Mouse (Mus musculus): ENCODE data around the gene B230104I21Rik. TPM values are rescaled to one million over a fixed set of nuclear protein-coding genes. Genes with fewer than 3 reads are reported as not detected.

Gene B230104I21Rik
- total RNA-seq, 2 experiments from 2014 or later = not detected

DNA sequence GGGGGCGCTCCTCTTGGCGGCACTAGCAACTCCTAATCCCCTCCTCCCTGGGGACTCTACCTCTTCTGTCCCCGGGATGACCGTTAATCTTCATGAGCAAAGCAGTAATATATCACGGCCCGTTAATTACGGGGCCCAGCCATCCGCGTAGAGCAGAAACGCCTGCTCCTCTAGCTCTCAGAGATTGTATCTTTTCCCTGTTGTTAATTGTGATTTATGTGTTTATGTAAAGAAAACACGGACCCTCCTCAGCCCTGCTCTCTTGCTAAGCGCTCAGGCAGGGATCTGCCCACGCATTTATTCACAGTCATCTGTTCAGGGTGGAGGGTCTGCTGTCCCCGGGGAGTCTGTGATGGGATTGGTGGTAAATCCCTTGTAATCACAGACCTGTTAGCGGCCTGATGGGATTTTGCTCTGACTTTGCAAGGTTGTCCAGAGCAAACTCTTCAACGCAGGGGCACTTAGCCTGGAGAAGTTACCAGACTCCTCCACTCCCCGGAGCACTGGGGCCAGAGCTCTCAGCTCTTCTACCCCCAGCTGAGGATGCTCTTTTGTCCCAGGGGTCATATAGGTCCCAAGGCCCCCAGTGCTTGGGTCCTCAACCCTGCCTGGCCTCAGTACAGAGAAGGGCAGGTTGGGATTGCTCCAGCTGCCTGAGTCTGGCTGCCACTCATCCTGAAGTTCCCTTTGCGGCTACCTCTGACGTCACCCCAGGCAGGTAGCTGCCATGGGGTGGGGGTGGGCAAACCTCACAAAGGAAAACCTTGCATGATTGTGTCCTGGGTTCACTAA is 11.0 kb downstream of the B230104I21Rik start:
- DNase-seq = no peak

DNA sequence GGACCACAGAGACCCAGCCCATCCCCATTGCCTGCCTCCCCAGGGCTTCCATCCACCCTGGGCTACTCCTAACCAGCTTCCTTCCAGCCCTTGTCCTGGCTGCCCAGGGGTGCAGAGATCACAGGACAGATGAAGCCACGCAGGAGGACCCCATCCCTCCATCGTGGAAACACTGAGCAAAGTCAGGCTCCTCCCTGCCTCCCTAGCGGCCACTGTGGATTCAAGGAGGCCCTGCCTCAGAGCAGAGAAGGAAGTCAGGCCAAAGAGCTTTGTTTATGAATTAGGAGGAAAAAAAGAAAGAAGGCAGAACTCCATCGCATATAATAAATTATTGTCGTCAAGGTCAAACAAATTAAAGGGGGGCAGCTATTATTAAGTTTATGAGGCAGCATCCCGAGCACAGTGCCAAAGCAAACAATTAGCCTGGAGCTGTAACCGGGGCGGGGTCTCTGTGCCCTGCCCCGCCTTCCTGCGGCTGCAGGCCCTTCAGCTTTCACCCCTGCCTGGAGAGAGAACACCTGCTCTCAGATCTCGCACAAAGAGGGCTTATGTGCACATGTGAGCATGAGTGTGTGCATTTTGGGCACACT is 12.4 kb downstream of the B230104I21Rik start:
- intact Hi-C loops (cut with DNase I; ENCODE audit: low total_unique reads) = no loop called here
- DNase-seq = no peak

More for the DNA sequence above, 11.0 kb downstream of the B230104I21Rik start:
- intact Hi-C loops (cut with DNase I; ENCODE audit: low total_unique reads) = no loop called here

DNA sequence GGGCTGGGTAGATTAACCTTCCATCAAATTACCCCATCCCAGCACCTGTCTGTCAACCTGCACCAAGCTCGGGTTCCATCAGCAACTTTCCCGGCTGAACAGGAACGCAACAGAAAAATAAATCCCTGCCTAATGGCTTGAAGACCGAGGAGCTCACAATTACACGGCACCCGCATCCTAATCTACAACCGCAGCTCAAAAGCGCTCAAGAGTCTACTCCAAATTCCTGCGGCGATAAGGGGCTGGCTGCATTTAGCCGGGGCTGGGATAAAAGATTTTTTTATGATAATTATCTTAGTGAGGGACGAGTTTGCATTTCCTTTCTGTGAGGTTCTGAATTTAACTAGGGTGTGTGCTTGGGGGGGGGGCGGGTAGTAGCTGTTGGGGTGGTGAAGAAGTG is 16.3 kb downstream of the B230104I21Rik start:
- DNase-seq = no peak
- intact Hi-C loops (cut with DNase I; ENCODE audit: low total_unique reads) = no loop called here

GRCm38 (mm10) chr4:154355408-154355807 is 19.5 kb downstream of the B230104I21Rik start:
- no peak for DNase-seq
- intact Hi-C loops (cut with DNase I; ENCODE audit: low total_unique reads) = no loop called here

DNA sequence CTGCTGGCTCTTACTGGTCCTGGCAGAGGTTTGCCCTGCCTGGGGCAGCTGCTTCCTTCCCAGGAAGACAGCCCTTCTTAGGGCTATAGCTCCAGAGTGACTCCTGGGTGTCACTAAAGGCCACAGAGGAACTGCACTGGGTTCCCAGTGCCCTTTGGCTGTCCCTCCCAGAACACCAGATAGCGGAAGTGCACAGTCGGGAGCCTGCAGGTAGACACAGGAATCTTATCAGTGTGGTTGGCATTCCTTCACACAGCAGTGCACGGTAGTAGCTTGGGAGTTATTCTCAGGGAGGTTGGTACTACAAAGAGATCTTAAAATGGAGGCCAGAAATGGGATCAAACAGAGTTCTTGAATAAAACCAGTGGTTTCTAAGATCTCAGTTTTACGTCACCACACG is 22.4 kb downstream of the B230104I21Rik start:
- intact Hi-C loops (cut with DNase I; ENCODE audit: low total_unique reads) = no loop called here

DNA sequence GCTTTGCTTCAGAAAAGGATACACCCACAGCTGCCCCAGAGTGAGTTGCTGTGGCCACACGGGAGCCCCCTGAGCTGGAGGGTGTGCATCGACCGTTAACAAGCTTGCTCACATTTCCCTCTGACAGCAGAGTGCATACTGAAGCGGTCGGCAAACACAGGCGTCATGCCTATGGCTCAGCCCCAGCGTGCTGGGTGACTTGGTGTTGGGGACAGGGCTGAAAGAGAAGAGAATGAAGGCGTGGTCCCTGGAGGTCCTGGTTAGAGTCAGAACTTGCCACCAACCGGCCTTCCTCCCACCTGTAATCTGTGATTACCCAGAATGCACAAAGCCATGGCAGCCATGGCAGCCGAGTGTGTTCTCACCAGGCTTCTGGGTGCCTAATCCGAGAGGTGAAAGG is 22.9 kb downstream of the B230104I21Rik start:
- DNase-seq = no peak
- intact Hi-C loops (cut with DNase I; ENCODE audit: low total_unique reads) = no loop called here

More for the DNA sequence above, 22.4 kb downstream of the B230104I21Rik start:
- no peak for DNase-seq

GRCm38 (mm10) chr4:154359762-154360300 is 23.9 kb downstream of the B230104I21Rik start:
- DNase-seq = no peak
- intact Hi-C loops (cut with DNase I; ENCODE audit: low total_unique reads) = no loop called here

GRCm38 (mm10) chr4:154360441-154360840 is 24.5 kb downstream of the B230104I21Rik start:
- no peak for DNase-seq
- intact Hi-C loops (cut with DNase I; ENCODE audit: low total_unique reads) = no loop called here

DNA sequence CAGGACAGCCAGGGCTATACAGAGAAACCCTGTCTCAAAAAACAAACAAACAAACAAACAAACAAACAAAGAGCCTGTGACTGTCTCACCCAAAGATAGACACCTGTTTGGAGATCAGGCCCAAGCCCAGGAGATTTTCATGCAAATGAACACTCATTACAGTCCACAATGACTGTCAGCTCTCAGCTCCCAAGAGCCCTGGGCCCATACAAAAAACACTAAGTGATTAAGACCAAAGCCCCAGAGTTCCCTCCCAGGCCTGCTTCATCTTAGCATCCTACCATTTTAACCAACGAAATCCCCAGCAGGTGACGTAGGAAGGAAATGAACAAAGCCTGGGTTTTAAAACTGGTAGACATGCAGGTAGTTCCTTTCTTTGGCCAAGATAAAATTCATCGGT is 24.9 kb downstream of the B230104I21Rik start:
- intact Hi-C loops (cut with DNase I; ENCODE audit: low total_unique reads) = no loop called here

DNA sequence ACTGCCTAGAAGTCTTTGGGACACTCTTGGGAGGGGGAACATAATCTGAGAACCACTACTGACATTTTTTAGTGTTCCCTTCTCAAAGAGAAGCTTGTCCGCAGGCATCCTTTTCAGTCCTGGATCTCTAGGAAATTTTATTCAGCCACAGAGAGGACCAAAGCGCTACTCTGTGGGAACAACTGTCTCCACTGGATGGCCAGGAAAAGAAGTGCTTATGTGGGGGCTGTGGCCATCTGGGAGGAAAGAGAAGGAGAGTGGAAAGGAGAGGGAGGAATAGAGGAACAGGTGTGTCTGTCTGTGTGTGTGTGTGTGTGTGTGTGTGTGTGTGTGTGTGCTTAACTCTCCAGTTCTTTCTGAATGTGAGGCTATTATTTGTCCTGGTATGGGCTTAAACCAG is 28.8 kb downstream of the B230104I21Rik start:
- no peak for DNase-seq
- intact Hi-C loops (cut with DNase I; ENCODE audit: low total_unique reads) = no loop called here

More for the DNA sequence above, 24.9 kb downstream of the B230104I21Rik start:
- no peak for DNase-seq

DNA sequence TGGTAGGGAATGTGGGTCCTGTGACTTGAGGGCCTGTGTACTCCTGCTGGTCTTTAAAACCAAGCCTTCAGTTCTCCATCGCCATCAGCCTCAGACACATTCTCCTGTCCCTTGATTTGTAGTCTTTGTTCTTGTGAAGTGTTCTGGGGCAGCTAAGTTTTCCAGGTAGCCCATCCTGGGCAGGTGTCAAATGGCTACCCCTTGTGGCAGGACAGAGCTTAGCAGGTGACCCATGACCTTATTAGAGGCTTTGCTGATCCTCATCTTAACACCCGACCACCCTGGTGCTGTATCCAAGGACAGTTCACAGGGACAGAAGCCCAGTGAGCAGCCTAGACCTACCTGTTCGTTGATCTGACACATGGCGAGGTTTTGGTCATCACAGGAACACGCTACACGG is 30.9 kb downstream of the B230104I21Rik start:
- intact Hi-C loops (cut with DNase I; ENCODE audit: low total_unique reads) = no loop called here
- no peak for DNase-seq

DNA sequence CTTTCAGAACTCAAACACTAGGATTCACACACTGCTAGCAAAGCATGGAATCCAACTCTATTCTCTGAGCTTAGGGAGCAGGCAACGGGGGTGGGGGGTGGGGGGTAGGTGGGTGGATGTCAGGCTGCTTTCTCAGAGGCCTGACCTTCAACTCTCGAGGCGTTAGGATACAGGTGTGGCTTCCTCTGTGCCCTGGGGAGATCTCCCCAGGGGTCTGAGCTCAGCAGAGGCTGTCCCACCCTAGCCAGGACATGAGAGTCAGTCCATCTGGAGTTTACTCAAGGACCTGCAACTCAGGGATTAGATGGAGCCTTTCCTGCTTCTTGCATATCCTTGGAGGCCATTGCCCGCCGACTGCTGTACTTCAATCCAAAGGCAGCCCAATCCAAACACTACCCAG is 33.2 kb downstream of the B230104I21Rik start:
- intact Hi-C loops (cut with DNase I; ENCODE audit: low total_unique reads) = no loop called here
- DNase-seq = no peak

DNA sequence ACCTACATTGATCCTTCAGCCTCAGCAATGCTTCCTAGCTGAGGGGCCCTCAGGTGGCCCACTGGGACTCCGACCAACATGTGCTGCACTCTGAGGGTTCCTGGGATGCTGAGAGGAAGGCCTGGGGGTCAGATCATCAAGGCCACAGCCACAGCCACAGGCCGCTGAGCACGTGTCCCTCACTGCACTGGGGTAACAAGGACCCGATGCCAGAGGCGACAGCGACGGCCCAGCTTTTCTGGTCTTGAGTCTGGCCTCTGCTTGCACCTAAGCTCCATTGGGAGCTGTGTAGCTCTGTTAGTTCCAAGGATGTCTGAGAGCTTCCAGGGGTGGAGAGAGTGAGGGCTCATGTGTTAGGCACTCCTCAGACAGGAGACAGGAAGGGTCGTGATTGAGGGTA is 34.9 kb downstream of the B230104I21Rik start:
- intact Hi-C loops (cut with DNase I; ENCODE audit: low total_unique reads) = no loop called here
- no peak for DNase-seq

DNA sequence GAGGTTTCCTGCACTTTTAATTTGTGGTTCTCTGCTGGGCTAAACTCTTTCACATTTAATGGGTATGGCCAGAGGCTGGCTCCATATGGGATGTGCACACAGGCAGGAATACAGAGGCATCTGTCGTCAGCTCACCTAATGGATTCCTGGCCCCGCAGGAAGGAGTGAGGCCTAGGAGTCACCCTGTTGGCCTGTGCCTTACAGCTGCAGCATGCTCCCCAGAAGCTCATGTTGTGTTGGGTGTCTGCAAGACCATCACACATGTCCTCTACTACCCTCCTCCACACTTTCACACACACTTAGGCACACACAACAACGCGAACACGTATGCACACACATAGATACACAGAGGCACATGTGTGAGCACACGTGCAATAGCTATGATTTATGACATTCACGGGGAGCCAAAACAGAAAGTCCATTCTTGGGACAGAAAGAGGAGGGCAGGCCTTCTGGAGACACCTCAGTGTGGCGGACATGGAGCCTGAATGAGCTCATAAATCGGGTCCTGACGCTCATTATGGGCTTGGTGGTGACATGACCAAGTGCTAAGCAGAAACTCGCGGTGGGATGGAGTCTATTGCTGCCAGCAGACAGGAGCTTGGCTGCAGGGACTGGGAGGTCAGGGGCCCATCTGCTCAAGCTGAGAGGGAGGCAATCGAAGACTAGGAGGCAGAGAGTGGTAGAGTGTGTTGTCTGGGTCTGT is 35.8 kb downstream of the B230104I21Rik start:
- DNase-seq = no peak
- intact Hi-C loops (cut with DNase I; ENCODE audit: low total_unique reads) = no loop called here

- no peak for DNase-seq
- intact Hi-C loops (cut with DNase I; ENCODE audit: low total_unique reads) = no loop called here
Measured at GRCm38 (mm10) chr4:154375939-154376625, 40.2 kb downstream of the B230104I21Rik start.

GRCm38 (mm10) chr4:154378876-154379275 is 42.9 kb downstream of the B230104I21Rik start:
- no peak for DNase-seq
- intact Hi-C loops (cut with DNase I; ENCODE audit: low total_unique reads) = no loop called here

DNA sequence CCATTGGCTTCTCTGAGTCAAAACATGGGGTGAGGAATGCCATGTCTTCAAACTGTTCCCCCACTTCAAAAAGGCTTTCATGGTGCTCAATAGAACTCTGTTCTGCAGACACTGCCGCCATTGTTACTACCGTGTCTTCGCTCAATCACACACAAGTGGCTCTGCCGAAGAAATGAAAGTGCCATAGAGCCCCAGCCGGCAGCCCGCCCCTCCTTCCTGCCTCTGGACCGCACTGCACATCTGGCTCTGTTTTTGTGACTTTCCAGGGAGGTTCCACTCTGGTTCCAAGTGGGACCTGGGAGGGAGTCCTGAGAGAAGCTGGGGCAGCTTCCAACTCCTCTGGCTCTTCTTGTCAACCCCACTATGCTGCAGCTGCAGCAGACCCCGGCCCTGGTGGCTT is 49.3 kb downstream of the B230104I21Rik start:
- no peak for DNase-seq
- intact Hi-C loops (cut with DNase I; ENCODE audit: low total_unique reads) = no loop called here

- no peak for DNase-seq
- intact Hi-C loops (cut with DNase I; ENCODE audit: low total_unique reads) = no loop called here
Measured at GRCm38 (mm10) chr4:154385918-154386317, 50.0 kb downstream of the B230104I21Rik start.

GRCm38 (mm10) chr4:154386810-154387209 is 50.9 kb downstream of the B230104I21Rik start:
- intact Hi-C loops (cut with DNase I; ENCODE audit: low total_unique reads) = no loop called here
- no peak for DNase-seq

GRCm38 (mm10) chr4:154389641-154390040 is 53.7 kb downstream of the B230104I21Rik start:
- intact Hi-C loops (cut with DNase I; ENCODE audit: low total_unique reads) = no loop called here
- no peak for DNase-seq
